Mouse (Mus musculus): ENCODE results near the gene Wwtr1.
A peak's percentile ranks its signal among the peaks of the same experiment; 100 is the strongest.

The Wwtr1 gene

GRCm38 (mm10) chr3:57448445-57448844 lies 127.3 kb downstream of the Wwtr1 start:
- peak; percentile 70 to 83 for DNase-seq (ENCODE audit: low spot score in 2 of 2)

- no peak for DNase-seq (ENCODE audit: low spot score in 2 of 2)
These were observed 127.8 kb downstream of the Wwtr1 start for GRCm38 (mm10) chr3:57447889-57448288.

GRCm38 (mm10) chr3:57445706-57446105 lies 130.0 kb downstream of the Wwtr1 start:
- no peak for DNase-seq (ENCODE audit: low spot score in 2 of 2)

- no peak for DNase-seq (ENCODE audit: low spot score in 2 of 2)
These were observed 134.8 kb downstream of the Wwtr1 start for GRCm38 (mm10) chr3:57440956-57441355.

GRCm38 (mm10) chr3:57435364-57435763 lies 140.3 kb downstream of the Wwtr1 start:
- no peak for DNase-seq (ENCODE audit: low spot score in 2 of 2)

GRCm38 (mm10) chr3:57431706-57432105 lies 144.0 kb downstream of the Wwtr1 start:
- DNase-seq (ENCODE audit: low spot score in 2 of 2): no peak

GRCm38 (mm10) chr3:57429486-57429885 lies 146.2 kb downstream of the Wwtr1 start:
- DNase-seq (ENCODE audit: low spot score in 2 of 2): peak in 1 of 2 experiments; percentile 6

GRCm38 (mm10) chr3:57428682-57429464 lies 146.8 kb downstream of the Wwtr1 start:
- no peak for DNase-seq (ENCODE audit: low spot score in 2 of 2)

GRCm38 (mm10) chr3:57426351-57426750 lies 149.4 kb downstream of the Wwtr1 start:
- DNase-seq (ENCODE audit: low spot score in 2 of 2): no peak

GRCm38 (mm10) chr3:57425089-57425730 lies 150.5 kb downstream of the Wwtr1 start, which contains the start of gene Tm4sf4:
TSS of gene Tm4sf4 (plus strand) at chr3:57425314.
- DNase-seq (ENCODE audit: low spot score in 2 of 2): no peak

GRCm38 (mm10) chr3:57420660-57421059 lies 155.1 kb downstream of the Wwtr1 start:
- DNase-seq (ENCODE audit: low spot score in 2 of 2): no peak

GRCm38 (mm10) chr3:57420233-57420632 lies 155.5 kb downstream of the Wwtr1 start:
- no peak for DNase-seq (ENCODE audit: low spot score in 2 of 2)

GRCm38 (mm10) chr3:57411535-57411934 lies 164.2 kb downstream of the Wwtr1 start:
- no peak for DNase-seq (ENCODE audit: low spot score in 2 of 2)
